Mouse (Mus musculus) left cerebral cortex, adult 8-10 months (tissue): Measurements from ENCODE around the gene Spata5. TPM values are rescaled to one million over a fixed set of nuclear protein-coding genes. Genes with fewer than 3 reads are reported as not detected.

Experiments used
- DNase-seq, 2 experiments: peaks; one replicate each; pipeline ENCODE4 v3.0.0; 2022; ENCODE audit warnings: low spot score in 2 of 2
- total RNA-seq, 4 experiments: library from RNA; stranded (reverse); gene quantifications; 2 replicates each; pipeline ENCODE4 v1.2.4; 2022

The Spata5 gene
- 10 to 100 TPM; 23.0 to 30.8 (median 28.4) TPM for total RNA-seq

DNA sequence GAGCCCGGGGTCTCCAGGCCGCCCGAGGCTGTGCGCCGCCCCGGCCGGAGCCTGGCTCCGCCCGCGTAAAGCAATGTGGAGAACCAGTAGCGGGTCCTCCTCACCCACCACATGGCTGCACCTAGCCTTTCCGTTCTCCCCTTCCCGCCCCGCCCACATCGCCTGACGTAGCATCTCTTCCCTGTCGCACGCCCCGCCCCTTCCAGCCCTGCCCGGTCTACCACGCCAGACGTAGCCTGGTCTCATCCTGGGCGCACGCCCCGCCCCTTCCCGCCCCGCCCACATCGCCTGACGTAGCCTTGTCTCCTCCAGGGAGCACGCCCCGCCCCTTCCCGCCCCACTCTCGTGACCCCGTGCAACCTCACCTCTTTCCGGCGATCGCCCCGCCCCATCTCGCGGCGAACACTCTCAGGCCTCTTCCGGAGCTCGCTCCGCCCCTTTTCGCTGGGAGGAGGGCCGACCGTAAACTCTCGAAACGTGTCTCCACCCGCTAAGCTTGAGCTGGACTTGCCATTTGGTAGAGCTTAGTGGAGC is at the start of gene Spata5:
Gene Spata5, plus strand, starts transcription at position 439 of the 534 bp plus-strand sequence.
- DNase-seq: peak; percentile 83 to 97

DNA sequence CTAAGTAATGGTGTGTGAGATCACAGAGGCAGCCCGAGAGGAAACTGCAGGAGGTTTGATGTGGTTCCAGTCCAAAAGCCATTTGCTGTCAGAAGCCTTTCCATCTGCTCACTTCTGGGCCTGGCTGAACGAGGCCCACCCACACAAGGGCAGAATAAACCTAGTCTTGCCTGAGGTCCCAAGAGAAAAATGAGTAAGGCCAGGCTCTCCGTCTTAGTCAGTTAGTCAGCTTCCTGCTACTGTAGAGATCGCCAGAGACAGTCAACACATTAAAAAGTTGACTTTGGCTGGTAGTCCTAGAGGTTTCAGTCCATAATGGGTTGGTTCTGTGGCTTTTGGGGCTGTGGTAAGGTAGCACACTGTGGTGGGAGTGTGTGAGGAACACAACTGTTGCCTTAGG is 49.3 kb upstream of the Spata5 start:
- DNase-seq: no peak

DNA sequence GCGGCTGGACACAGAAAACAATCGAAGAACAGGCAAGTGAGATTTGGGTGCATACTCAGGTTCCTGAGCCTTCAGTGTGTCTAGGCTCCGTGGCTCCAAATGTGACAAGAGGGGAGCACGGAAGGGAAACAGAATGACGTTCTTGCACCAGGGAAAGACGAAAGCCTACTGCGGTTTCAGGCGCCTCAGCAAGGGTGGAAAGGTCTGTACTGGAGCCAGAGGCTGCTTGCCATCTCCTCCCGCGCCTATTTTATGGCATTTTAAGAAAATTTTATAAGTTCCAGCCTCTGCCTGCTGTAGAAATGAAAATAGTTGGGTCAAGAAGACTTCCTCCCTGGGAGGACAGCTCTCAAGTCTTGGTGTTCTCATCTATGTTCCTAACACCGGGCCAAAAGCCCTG is 46.0 kb upstream of the Spata5 start:
- no peak for DNase-seq

DNA sequence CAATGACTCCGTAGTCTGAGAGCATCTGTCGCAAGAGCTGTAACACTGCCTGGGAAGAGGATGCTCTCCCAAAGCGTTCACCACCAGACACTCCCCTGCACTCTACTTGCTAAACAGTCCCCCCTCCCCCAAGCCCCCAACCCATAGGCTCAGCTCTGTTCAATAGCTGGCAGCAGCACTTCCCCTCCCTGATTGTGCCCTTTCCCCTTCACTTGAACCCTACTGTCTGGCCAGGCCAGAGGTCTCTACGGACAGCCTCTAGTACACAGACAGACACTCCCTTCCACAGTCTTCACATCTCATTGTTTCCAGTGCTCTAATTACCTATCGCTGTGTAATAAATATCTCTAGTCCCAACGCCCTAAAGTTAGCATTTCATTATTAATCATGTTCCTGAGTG is 41.8 kb upstream of the Spata5 start:
- DNase-seq: no peak

DNA sequence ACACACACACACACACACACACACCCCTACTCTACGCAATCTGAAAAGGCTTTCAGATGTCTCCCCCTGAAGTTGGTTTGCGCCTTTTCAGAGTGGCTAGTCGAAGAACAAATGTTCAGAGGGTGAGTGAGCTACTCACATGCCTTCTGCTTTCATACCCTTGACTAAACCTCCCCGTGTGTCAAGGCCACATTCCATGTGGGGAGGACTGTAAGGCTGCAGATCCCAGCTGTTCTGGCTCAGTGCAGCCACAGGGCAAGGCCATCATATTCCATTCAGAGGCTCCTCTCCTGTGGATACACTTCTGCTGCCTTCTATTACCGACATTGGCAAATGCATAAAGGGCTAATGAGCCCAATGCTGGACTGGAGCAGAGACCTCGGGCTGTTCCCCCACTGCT is 41.3 kb upstream of the Spata5 start:
- DNase-seq: no peak

DNA sequence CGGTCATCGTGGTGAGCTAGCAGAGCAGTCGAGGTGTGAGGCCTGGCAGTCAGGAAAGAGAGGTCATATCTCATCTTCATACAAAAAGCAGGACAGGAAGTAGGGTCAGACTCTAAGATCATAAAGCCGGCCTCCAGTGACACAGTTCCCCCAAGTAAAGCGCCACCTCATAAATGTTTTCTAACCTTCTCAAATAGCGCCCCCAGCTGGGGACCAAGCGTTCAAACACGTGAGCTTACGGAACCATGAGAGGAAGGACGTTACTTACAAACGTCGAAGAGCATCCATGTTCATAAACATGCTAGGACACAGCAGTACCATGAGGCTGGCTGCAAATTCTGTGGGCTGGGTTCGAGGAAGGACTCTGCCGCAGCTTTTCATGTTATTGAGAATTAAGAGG is 40.5 kb upstream of the Spata5 start:
- DNase-seq: no peak

DNA sequence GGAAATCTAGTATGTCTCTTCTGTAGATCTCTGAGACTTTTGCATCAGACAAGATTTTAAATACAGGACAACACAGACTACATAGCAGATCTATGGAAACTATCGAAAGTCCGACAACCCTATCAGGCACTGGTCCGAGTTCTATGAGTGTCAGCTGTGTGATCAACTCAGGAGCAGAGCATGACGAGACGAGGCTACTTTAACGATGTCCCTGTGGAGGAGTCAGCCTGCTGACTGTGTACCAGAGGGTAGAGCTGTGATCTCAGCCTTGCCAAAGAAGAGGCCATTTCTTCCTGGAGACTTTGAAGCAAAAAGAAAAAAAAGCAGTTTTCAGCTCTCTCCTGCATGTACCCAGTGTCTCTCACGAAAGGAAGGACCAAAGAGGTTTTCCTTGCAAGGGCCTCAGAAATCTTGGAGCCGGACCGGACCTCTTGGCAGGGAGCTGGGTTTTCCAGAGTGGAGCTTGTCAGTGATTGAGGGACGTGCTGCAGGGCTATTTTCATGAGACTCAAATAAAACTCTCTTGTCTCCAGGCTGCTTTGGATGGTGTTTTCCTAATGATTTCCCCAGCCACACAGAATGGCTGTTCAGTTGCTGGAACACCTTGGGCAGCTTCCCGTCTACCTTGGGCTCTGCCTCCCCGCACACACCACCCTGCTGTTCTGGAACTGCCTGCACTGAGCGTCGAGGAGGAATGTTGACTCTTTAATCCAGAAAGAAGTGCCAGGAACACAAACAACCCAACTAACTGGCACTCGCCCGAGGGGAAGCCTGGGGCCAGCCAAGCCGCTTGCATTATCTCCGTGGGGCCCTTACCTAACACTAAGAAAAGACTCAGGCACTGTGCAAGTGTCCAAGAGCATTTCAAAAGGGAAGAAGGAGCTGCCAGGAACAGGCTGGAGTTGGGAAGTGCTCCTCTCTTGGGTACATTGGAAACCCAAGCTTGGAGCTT is 39.5 kb upstream of the Spata5 start:
- no peak for DNase-seq

DNA sequence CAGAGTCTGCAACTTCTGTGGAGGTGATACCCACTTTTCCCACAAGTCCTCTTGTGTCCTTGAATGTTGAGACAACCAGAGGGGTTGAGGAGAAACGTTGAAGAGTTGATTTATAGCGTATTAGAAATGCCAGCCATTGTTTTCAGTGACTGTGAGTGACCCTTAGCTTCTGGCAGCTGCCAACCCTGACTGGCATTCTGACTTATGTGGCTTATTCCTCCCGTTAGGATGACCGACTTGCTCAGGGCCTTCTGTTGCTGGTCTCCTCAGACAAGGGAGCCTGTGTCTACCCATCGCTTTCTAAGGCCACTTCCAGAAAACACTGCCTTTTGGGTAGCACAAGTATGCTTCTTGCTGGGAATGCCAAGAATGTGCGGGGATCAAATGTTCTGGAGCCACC is 38.2 kb upstream of the Spata5 start:
- no peak for DNase-seq

DNA sequence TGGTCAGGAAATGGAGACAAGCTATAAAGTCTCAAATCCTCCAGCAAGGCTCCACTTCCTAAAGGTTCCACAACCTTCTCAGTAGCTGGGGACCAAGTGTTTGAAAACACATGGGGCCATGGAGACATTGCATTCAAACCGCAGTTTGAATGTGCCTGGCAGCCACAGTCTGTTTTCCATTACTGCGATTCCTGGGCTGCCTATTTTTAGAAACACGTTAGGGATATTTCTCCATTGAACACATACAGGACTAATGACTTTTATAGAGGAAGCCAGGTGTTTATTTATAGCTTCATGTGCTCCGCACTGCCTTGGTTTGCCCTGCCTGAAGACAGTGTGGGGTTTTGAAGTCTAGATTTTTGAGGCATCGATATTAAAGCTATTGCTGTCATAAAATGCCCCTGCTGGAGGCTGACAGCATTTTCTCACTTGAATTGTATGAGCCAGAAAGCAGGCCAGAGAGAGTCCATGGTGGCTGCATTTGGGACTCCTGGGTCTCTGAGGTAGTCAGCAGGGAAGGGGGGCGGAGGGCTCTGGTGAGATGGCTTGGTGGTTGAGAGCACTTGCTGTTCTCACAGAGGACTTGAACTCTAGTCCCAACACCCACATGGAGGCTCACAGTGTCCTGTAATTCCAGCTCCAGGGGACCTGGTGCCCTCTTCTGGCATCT is 36.5 kb upstream of the Spata5 start:
- DNase-seq: no peak

DNA sequence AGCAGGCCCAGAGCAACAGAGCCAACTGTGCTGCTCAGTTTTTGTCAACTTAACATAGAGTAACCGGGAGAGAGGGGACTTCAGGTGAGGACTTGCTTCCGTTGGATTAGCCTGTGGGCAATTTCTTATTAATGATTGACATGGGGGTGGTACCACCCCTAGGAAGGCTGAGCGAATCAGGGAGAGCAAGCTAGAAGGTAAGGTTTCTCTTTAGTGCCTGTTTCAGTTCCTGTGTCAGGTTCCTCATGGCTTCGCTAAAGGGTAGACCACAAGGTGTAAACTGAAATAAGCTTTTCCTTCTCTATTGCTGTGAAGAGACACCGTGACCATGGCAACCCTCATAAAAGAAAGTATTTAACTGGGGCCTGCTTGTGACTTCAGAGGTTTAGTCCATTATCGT is 32.4 kb upstream of the Spata5 start:
- no peak for DNase-seq

DNA sequence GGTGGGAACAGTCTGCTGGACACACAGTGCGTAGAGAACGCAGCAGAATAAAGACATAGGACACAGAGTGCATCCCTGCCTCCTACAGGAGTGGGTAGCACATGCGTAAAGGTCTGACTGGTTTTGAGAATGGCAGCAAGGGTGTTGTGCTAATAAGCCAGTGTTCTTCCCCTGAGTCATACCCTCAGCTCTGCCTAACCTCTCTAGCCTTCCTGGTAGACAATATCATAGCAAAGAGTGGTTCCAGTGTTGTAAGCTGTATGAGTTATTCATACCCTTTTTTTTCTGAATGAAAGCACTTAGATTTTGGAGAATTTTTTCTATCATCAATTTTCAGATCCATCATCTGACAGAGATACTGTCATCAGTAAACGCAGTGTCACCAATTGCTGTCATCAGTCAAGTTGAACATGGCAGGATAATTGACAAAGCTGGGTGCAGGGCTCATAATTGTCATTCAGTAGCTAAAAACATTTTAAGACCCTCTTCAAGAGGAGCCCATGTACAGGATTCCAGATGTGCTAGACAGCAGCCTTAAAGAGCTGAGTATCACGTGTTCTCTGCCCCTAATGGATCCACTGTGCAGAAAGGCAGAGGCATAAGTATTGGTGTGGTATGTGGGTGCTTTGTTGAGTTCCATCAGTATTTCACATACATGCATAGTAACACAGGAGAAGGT is 22.6 kb upstream of the Spata5 start:
- DNase-seq: no peak

DNA sequence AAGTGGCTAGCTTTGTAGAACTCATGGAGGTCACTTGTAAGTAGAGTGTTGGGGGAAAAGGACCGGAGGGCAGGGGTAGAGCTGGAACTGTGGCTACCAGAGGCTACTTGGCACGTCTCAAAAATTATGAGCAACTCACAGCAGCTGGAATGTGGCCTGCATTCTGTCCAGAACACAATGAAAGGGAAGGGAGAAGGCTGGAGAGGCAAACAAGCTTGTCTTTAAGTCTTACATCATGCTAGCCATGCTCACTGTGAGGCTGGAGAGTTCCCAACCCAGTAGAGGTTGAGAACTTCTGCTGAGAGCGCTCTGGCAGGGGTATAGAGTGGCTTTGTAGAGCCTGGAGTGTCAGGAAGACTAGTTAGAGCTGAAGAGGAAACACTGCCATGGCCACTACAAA is 22.1 kb upstream of the Spata5 start:
- no peak for DNase-seq

DNA sequence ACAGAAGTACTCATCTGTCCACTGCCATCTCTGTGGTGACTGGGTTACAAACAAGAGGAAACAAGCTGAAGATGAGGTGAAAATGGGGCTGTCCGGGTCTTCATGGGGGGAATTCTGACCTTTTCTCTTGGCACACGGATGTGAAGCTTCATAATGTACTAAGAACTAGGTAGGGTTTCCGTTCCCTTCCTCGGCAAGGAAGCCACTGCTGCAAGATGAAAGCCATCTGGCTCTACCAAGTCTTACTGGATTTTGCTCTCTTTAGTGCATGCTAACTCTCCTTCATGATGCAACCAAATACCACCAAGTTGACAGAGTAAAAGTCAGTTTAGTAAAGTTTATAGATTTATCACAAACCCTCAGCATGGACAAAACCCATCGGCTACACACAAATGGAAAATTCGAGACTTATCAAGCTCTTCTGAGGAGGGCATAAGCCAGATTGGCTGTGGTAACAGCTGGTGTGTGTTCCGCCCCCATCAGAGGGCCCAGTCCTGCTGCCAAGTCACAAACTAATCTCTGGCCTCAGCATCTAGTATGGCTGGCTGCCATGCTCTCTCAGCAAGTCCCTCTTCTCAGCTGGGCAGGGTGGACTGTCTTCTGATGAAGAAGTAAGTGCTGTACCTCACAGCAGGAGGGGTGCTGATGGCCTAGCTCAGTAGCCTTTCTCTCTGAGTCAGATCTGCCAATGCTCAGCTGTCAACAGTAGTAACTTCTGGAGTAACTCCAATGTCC is 20.9 kb upstream of the Spata5 start:
- no peak for DNase-seq

DNA sequence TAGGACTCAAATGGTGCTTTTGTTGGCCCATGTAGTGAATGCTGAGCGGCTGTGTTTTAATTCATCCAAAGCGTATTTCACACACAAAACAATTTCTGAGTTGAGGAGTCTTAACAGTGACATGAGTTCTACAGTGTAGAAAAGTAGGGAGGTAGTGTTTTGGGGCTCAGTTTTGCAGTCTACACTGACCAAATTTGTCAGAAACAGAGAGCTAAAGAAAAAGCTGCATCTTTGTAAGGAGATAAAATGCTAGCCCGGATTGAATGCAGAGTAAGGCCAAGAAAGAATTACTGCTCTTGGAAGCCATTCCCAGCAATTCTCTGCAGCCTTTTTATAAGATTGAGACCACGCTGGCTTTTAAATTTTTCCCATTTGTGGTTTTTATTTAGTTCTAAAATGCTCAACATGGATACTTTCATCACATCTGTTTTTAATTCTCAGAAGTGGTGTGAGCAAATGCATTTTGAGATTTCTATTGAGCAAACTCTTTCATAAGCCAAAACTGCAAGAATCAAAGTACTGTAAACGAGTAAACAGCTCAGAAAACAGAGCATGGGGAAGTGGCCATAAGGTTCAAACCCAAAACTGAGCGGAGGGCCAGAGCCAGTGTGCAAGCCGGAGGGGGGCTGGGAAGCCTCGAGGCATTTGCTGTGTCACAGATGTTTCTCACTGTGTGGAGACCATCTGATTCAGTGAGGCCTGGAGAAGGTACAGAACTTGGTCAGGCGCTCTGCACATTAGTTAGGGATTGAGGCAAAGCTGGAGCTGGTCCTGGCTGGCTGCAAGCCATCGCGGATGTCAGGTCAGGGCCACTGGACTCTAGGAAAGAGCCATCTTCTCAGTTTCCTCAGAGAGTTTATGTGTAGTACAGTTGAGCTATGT is 17.7 kb upstream of the Spata5 start:
- no peak for DNase-seq

DNA sequence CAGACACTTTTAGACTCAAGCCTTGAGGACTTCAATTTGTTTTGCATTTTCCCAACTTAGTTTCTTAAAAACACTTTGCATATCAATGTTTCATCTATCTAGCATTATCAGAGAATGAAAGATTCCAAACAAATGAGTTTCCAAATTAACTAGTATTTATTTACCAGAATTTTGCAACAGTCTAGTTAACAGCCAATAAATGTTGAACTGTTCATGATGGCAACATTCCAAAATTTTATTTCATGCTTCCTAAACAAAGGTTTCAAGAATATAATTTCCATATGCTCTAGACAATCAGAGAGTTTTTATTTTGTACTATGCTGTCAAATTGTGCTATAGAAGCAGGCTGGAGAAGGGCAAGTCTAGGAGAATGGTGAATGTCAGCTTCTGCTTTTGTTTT is 12.1 kb upstream of the Spata5 start:
- no peak for DNase-seq

DNA sequence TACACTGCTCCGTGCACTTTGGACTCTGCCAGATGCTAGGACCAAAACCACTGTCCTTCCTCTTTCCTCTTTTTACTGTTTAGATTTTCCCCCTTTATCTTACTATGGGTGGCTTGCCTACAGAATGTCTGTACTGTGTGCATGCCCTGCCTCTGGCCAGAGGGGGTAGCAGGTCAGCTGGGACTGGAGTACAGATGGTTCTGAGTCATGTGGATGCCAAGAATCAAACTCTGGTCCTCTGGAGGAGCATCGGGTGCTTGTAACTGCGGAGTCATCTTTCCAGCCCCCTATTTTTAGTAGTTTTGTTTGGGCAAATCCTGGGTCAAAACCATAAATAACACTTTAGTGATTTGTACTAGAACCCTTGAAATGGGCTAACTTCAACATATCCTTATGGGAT is 6.2 kb upstream of the Spata5 start:
- no peak for DNase-seq

DNA sequence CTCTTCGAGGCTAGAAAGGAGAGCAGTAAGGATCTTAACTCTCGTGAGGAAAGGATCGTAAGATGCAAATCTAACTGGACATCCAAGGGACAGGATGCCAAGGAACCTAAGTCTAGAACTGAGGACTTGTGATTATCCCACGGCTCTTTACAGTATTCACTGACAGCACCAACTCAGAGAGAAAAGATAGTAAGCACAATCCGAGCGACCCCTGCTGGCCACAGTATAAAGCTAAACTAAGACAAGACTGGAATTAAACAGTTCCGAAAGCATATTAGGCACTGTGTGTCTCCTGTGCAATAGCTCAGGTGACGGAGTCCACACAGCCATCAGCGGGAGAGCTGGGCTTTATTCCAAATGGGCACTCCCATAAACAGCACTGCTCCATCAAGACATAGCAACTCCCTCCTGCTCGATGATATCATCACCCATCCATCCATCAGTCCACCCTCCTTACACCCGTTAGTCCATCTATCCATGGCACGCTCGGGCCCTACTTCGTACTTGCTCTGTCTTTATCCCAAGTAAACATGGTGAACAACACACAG is 5.2 kb upstream of the Spata5 start:
- peak; percentile 31 to 51 for DNase-seq

DNA sequence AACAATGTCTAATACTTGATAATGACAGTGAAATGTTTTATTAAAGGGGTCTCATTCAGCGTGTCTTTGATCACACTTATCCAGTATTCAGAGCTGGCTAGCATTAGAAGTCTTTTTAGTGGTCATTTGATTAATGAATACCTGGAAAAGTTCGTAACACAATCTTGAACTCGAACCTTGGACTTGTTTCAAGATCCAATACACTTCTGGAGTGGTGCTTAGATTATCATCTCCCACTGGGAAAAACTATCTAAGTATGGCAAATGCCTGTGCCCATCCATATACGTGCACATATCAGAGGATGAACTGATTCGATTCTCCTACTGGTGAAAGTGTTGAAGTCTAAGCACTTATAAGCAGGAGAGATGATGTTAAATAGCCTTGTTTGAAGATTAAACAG is 1.4 kb upstream of the Spata5 start:
- no peak for DNase-seq

DNA sequence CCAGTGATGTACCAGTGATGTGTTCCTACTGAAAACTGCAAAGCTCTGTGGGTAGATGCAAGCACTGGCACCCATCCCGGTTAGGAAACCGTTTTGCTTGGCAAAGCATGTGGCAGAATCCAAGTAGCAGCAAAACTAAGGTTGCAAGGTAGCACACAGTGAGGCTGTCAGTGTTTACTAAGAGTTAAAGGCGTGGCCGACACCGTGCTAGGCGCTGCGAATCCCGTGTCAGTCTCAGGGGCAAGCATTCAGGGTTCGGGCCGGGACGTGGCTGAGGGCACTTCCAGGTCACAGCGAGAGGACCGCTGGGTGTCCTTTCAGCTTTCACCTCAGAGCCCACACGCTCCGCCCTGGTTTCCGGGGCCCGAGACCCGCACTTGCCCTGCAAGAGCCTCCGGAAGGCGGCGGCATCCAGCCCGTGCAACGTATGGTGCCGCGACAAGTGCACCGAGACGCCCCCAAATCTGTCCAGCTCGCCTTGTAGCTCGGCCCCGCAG is 687 bp upstream of the Spata5 start:
- DNase-seq: peak in 1 of 2 experiments; percentile 78

DNA sequence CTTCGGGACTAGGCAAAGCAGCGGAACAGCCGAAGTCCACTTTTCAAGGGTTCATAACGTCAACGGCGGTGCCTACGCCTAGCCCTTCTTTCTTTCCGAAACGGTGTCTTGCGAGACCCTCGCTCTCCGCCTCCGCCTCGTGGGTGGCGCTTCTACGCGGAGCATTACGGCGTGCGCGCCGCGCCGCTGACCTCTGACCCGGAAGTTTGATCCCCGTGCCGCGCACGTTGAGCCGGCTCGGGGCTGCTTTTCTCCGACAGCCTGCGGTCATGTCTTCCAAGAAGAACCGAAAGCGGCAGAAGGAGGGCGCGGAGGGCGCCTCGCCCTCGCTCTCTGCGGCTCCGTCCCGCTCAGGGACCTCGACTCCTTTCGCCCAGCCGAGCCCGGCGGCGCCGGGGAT is 376 bp downstream of the Spata5 start, which contains the start of gene Nudt6:
Gene Nudt6, minus strand, starts transcription at position 140 of the 400 bp plus-strand sequence.
- peak; percentile 83 to 87 for DNase-seq
